Mouse (Mus musculus) MEL (cell line): Measurements from ENCODE around the gene Vwa3a.

Experiments used
- CHD1 ChIP-seq: IDR thresholded peaks from 2 replicates; pipeline ENCODE4 v1.6.1; 2012; ENCODE audit warnings: low read depth, mild to moderate bottlenecking, inconsistent platforms, low read length, improper control_type of control experiment
- CTCF ChIP-seq, 3 experiments: IDR thresholded peaks in 2 of 3; conservative IDR thresholded peaks in 1 of 3; 2 replicates each; pipeline ENCODE4 v1.5.1; 2011 to 2012; ENCODE audit warnings: low read length in 3 of 3, low read depth in 2 of 3, mild to moderate bottlenecking in 2 of 3, improper control_type of control experiment in 1 of 3, inconsistent platforms in 1 of 3, mixed read lengths in 1 of 3, moderate library complexity in 1 of 3; ENCODE audit not compliant: control insufficient read depth in 1 of 3, insufficient read depth in 1 of 3, poor library complexity in 1 of 3, severe bottlenecking in 1 of 3
- E2F4 ChIP-seq: IDR thresholded peaks from 2 replicates; pipeline ENCODE4 v1.6.1; 2011; ENCODE audit warnings: low read depth, low read length, improper control_type of control experiment, borderline replicate concordance
- EP300 ChIP-seq, 2 experiments: IDR thresholded peaks; 2 replicates each; pipeline ENCODE4 v1.6.1; 2011; ENCODE audit warnings: improper control_type of control experiment in 2 of 2, low read length in 2 of 2, low read depth in 1 of 2, mild to moderate bottlenecking in 1 of 2
- POLR2A ChIP-seq, 2 experiments: IDR thresholded peaks; 2 replicates each; pipeline ENCODE4 v1.6.1; 2011 to 2012; ENCODE audit warnings: low read length in 2 of 2, mild to moderate bottlenecking in 2 of 2, control low read depth in 1 of 2, improper control_type of control experiment in 1 of 2, low read depth in 1 of 2, moderate library complexity in 1 of 2; ENCODE audit not compliant: control insufficient read depth in 1 of 2, insufficient read depth in 1 of 2, poor library complexity in 1 of 2
- TAL1 ChIP-seq: IDR thresholded peaks from 2 replicates; pipeline ENCODE4 v1.6.1; 2012; ENCODE audit warnings: mild to moderate bottlenecking, inconsistent platforms, low read length, moderate library complexity, mixed read lengths
- TBP ChIP-seq: IDR thresholded peaks from 2 replicates; pipeline ENCODE4 v1.8.0; 2011; ENCODE audit warnings: low read depth, low read length, improper control_type of control experiment
- UBTF ChIP-seq: IDR thresholded peaks from 2 replicates; pipeline ENCODE4 v1.6.1; 2012; ENCODE audit warnings: low read depth, mild to moderate bottlenecking, inconsistent platforms, low read length, improper control_type of control experiment, moderate library complexity, borderline replicate concordance; ENCODE audit not compliant: insufficient read depth
- USF1 ChIP-seq: IDR thresholded peaks from 2 replicates; pipeline ENCODE4 v1.6.1; 2014; ENCODE audit warnings: low read depth, mild to moderate bottlenecking, inconsistent platforms, low read length, improper control_type of control experiment, moderate library complexity
- ZC3H11A ChIP-seq: IDR thresholded peaks from 2 replicates; pipeline ENCODE4 v1.6.1; 2012; ENCODE audit warnings: low read depth, mild to moderate bottlenecking, inconsistent platforms, low read length, improper control_type of control experiment
- ZNF384 ChIP-seq: IDR thresholded peaks from 2 replicates; pipeline ENCODE4 v1.6.1; 2012; ENCODE audit warnings: low read depth, mild to moderate bottlenecking, inconsistent platforms, low read length, improper control_type of control experiment

DNA sequence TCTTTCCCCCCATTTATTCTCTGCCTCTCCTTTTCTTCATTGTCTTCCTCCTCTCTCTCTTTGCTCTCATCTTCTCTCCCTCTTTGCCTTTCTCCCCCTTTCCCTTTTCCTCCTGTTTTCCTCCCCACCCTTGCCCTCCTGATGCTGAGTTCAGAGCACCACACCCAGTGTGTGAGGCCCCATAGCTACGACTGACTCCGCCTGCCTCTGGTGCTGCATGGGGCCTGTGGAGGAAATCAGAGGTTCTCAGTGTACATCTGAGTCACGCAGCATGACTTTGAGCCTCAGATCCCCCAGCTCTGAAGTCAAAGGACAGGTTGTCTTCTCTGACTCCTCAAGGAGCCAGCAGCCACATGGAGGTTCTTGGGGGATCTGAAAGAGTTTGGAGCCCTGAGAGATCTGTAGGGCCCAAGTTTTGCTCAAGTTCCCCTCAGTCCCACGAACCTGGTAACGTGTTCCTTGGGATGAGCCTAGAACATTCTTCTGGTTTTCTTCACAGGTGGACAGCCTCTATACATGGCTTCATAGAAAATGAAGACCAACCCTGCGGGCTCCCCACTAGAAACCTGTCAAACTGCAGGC, 72.8 kb downstream of the Vwa3a start, which contains the start of gene Gm5737:
- no peak for TF ChIP-seq USF1
- TF ChIP-seq EP300 (IDR thresholded peaks at IDR 0.05; ENCODE audit: low read depth in 1 of 2, low read length in 2 of 2) = no peak
- no peak for TF ChIP-seq CTCF (IDR thresholded peaks at IDR 0.05 in 2 of 3, conservative IDR thresholded peaks at IDR 0.05 in 1 of 3; ENCODE audit: control insufficient read depth in 1 of 3, insufficient read depth in 1 of 3, low read depth in 2 of 3, low read length in 3 of 3, poor library complexity in 1 of 3, severe bottlenecking in 1 of 3)
- TF ChIP-seq TAL1 = no peak
- TF ChIP-seq ZC3H11A = no peak
- no peak for TF ChIP-seq ZNF384
- no peak for TF ChIP-seq E2F4
- no peak for TF ChIP-seq CHD1
- TF ChIP-seq UBTF = no peak
- no peak for TF ChIP-seq POLR2A (IDR thresholded peaks at IDR 0.05; ENCODE audit: control insufficient read depth in 1 of 2, insufficient read depth in 1 of 2, low read depth in 1 of 2, low read length in 2 of 2, poor library complexity in 1 of 2)
- TF ChIP-seq TBP = no peak
